Mouse (Mus musculus): ENCODE data around the gene Neurod4.
A peak's percentile ranks its signal among the peaks of the same experiment; 100 is the strongest.
"Not testable (repeated sequence)": the region's sequence is repeated elsewhere in the genome, so short reads cannot be mapped to it uniquely, and the experiment has no call there.

Gene Neurod4

DNA sequence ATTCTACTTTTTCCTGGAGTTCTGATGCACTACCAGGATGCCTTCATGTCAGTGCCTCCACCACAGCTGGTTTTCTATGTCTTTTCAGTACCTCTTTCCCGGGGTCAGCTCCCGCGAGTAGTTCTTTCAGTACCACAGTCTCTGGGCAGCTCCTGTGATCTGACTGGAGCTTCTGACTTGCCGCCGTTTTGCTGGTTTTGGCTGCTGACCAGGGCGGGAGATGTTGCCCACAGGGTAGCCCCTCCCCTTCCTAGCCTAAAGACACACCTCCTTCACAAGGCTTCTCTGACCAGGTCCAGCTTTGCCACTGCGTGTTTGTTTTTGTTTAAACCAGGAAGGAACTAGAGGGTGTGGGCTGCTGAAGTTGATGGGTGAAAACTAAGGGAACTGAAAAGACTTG is at the start of gene Neurod4:
Gene Neurod4, minus strand, starts transcription at position 175 of the 400 bp plus-strand sequence.
- DNase-seq (ENCODE audit: extremely low spot score, low read depth, low spot score), result peak; percentile 26

DNA sequence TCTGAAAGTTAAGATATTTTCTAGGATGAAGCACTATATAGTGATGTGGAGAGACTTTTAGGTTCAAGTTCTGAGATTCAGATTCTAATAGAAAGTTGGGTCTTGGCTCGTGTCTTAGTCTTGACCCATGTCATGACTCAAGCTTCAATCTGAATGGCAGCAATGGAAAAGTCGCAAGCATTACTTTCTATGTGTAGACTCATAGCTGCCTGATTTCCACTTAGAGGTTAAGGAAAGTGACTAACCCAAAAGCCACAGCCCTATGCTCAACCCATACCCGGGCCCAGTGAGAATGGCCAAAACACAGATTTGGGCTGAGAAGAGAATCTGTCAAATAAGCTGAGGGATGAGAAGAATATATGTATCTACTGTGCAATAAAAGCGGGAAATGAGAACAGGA is 44.2 kb upstream of the Neurod4 start:
- no peak for DNase-seq (ENCODE audit: extremely low spot score, low read depth, low spot score)

DNA sequence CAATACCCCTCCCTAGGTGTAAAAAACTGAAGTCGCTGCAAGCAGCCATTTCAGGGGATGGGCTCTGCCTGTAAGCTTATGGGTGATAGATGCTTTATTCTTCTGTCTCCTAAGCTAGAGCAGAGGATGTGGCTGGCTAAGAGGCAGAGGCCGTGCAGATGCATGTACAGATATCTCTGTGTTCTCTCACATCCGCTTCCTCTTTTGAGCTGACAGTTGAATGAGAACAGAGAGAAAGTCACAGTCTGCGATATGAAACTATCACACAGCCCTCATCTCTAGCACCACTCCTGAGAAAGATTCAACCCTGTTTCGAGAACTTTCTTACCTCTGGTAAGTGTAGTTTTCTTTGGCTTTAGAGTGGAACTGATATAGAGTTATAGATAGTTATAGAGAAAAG is 42.6 kb upstream of the Neurod4 start, which contains the start of gene Tespa1:
Gene Tespa1, plus strand, starts transcription at position 234 of the 400 bp plus-strand sequence.
- DNase-seq (ENCODE audit: extremely low spot score, low read depth, low spot score), result no peak

DNA sequence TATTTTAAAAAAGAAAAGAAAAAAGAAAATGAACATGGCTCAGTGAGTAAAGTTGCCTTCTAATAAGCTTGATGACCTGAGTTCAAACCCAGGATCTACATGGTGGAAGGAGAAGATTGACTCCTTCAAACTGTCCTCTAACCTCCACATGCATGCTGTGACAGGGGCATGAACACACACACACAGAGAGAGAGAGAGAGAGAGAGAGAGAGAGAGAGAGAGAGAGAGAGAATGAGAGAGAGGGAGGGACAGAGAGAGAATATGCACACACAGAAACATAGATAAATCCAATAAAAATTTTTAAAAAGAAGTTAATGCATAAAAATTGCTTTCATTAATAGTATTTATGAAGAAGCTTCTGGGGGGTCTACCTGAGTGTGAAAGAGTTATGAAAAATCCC is 42.0 kb upstream of the Neurod4 start:
- no peak for DNase-seq (ENCODE audit: extremely low spot score, low read depth, low spot score)

DNA sequence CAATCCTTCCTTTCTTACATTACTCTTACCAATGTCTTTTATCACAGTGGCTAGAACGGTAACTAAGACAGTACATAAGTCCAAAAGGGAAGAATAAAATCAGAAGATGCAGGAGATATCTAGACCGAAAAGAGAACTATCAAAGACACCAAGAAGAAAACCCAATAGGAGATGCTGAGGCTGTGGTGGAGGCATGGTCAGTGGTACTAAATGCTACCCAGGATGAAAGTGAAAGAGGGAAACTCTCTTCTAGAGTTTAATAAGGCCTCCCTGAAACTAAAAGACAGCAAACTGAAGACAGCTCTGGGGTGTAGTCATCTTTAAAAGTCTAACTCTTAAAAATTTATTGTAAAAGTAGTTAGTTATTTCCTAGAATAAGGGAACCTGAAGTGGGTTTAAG is 40.7 kb upstream of the Neurod4 start:
- no peak for DNase-seq (ENCODE audit: extremely low spot score, low read depth, low spot score)

DNA sequence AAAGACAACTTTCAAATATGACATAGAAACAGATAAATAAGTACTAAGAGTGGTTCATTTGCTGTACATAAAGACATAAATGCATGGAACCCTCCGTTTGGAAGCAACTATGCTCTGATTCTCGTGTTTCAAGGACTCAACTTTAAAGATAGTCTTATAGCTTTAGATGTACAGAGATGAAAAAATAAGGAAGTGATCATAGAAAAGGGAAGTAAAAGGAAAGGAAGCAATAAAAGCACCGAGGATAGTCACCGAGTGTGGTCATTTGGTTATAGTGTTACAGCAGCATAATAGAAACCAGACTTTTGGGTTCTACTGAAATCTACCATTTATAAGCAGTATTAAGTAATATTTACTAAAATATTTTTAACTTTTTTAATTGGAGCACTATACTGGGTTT is 38.7 kb upstream of the Neurod4 start:
- DNase-seq (ENCODE audit: extremely low spot score, low read depth, low spot score), result no peak

DNA sequence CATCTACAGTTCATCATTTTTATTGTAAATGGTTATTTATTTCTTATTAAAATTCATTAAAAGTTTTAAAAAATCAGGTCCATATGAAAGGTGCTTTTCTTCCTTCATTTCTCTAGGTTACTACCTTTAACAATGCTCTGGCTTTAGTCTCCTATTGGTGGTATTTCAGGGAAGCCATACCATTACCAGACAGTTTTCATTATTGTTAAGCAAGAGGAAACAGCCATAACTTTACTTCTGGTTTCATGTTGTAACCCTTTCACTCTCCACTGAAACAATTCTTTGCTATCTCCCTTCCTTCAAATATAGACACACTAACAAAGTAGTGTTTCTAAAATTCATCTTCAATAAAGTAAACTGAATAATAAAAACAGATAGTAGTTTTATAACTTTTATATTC is 35.8 kb upstream of the Neurod4 start:
- DNase-seq (ENCODE audit: extremely low spot score, low read depth, low spot score), result no peak

DNA sequence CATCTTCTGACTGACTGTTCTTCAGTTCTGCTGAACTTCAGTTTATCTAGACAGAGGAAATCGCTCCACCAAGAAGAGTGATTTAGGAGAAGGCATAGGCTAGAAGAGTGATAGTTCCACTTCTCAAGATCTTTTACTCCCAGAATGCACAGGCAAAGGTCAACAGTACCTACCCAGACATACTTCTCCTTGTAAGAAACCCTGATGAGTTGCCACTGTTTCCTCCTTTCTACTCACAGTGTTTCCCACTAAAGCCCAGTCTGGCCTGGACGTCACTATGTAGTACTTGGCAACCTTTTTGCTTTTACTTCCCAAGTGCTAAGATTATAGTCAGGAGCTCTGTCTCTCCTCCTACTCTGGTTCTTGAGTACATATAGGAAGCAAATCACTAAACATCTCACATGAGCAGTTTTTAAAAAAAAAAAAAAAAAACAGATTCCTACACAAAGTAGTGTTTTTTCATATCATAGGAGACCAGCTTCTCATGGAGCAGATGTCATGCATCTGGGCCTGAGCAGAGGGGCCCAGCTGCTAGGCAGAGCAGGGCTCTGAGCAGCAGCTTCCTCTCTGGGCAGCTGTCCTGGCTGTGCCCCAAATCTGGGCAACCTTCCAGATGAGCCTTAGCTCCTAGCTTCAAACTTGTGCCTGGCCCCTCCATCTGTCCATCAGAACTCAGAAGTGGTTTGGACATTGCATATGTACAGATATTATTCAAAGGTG is 34.2 kb upstream of the Neurod4 start:
- no peak for DNase-seq (ENCODE audit: extremely low spot score, low read depth, low spot score)

DNA sequence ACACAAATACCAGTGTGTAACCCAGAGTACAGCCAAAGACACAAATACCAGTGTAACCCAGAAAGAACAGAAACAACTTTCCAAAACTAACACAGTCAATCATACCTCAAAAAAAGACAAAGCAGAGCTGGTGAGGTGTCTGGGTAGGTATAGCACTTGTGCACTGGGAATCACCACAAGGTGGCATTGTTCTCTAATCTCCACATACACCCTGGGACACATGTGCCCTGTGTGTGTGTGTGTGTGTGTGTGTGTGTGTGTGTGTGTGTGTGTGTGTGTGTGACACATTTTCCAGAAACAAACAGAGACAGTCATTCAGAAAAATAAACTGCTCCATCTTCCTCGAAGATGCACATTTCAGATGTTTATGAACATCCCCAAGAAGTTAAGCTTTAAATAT is 33.5 kb upstream of the Neurod4 start:
- DNase-seq (ENCODE audit: extremely low spot score, low read depth, low spot score), result no peak

DNA sequence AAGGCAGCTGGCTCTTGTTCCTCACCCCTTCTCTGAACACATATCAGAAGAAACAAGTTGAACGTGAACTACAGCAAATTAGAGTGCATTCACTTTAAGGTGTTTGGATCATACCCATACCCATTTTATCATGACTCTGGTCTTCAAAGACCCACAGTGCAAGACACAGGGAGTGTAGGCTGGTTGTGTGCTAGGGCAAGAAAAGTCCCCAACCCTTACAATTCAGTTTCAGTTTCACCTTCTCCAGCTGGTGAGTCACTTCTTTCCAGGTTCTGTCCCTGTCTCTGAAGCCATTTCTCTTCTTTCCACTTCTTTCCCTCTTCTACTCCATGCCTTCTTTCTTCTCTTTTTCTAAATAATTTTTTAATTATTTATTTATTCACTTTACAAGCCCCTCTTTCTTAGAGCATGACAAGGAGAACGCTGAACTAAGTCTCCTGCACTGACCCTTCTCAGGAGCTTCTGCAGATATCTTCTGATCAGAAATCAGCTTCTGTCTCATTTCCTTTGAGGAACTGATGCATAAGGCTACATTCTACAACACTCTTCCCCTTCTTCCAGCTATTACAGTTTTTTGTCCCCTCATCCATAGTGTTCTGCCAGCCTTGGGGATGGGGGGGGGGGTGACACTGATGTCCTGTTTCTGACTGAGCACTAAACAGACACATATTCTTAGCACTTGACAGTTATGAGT is 31.6 kb upstream of the Neurod4 start:
- DNase-seq (ENCODE audit: extremely low spot score, low read depth, low spot score), result no peak

DNA sequence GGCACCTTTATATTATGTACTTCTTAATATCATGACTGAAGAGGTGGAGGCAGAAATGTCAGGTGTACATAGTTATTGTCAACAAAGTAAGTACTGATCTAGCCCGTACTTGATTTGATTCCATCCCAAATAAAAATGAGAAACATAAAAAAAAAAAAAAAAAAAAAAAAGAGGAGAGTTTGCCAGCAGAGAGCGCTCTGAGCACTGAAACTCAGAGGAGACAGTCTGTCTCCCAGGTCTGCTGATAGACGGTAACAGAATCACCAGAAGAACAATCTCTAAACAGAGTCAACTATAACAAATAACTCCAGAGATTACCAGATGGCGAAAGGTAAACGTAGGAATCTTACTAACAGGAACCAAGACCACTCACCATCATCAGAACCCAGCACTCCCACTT is 24.1 kb upstream of the Neurod4 start:
- not testable (repeated sequence) for DNase-seq (ENCODE audit: extremely low spot score, low read depth, low spot score)

DNA sequence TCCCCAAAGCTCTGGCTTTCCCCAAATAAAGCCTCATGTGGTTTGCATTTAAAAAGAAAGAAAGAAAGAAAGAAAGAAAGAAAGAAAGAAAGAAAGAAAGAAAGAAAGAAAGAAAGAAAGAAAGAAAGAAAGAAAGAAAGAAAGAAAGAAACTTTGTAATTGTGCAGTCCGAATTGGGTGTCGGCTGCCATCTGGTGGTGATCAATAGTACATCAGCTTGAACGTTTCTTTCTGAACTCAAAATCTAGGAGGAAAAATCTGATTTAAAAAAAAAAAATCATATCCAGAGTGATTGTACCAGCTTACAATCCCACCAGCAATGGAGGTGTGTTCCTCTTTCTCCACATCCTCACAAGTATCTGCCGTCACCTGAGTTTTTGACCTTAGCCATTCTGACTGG is 18.7 kb upstream of the Neurod4 start:
- DNase-seq (ENCODE audit: extremely low spot score, low read depth, low spot score), result not testable (repeated sequence)

DNA sequence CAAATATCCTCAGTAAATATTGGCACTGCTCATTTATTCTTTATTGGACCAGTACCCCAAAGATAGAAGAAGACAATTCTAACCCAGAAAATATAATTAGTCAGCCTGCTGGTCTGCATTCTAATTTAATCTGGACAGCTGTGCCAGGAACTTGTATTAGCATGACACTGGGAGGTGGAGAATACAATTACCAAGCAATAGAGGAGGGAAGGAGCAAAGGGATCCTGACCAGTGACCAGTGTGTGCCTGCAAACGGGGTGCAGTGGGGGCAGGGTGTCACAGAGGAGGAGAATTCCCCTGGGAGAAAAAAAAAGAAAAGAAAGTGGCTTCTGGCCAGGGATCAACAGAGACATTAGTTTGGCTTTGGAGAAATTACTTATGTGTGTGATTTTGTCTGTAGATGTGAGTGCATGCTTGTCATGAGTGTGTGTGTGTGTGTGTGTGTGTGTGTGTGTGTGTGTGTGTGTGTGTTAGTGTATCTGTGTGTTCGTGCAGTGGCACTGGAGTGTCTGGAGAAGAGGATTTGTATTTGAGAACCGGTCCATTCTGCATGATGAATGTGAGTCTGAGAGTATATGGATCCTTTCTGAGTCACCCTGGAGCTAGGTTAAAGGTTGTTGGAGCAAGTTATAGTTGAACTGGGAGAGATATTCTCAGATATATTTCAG is 13.8 kb upstream of the Neurod4 start:
- no peak for DNase-seq (ENCODE audit: extremely low spot score, low read depth, low spot score)

DNA sequence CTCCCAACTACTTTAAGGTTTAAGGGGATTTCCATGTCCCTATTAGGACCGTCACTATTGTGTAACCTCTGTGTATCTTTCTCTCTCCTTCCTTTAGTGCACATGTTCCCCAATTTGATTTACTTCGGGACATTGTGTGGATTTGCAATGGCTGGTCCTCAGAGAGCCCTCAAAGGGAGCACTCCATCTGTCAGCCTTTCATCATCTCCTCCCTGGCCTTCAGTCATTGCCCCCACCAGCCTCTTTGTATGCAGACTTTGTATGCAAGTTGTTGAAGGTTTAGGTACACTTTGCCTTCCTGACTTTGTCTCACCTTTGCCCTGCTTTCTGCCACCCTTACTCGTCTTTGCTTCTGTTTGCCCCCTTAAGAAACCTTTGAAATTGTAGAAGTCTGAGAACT is 8.0 kb upstream of the Neurod4 start:
- no peak for DNase-seq (ENCODE audit: extremely low spot score, low read depth, low spot score)

DNA sequence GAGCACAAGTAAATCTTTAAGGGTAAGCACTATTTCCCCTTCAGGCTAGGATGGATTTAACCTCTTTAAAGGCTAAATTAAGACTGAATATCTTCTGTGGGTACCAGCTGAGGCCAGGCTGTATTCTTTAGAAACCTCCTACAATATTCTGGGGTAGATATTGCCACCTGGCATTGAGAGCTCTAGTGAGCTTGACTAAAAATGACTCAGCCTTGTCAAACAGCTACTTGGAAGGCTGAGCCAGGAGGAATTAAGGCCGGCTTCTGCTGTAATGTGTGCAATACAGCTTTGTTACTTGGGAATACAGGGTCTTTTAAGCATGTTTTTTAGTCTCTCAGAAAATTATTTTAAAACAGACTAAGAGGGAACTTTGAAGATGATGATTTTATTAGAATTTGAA is 7.2 kb upstream of the Neurod4 start:
- no peak for DNase-seq (ENCODE audit: extremely low spot score, low read depth, low spot score)

DNA sequence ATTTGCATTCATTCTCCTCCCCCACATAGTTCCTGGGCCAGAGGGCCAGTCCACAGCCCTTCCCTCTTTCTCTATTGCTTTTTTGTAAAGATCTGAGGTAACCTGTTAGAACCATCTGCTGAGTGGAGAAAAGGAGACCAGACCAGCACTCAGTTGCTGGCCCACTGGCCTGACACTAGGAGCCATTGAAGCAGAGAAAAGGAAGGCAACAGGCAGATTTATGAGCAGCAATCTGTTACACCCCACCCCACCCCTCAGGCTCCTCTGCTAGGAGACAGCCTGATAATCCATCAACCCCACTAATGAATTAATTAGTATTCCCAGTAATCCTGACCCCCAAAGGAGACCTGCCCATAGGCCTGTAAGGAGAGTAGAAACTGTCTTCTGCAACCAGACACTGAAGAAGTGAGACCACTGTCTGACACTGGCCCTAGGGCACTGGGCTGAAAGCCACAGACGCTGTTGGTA is 2.0 kb upstream of the Neurod4 start:
- no peak for DNase-seq (ENCODE audit: extremely low spot score, low read depth, low spot score)

DNA sequence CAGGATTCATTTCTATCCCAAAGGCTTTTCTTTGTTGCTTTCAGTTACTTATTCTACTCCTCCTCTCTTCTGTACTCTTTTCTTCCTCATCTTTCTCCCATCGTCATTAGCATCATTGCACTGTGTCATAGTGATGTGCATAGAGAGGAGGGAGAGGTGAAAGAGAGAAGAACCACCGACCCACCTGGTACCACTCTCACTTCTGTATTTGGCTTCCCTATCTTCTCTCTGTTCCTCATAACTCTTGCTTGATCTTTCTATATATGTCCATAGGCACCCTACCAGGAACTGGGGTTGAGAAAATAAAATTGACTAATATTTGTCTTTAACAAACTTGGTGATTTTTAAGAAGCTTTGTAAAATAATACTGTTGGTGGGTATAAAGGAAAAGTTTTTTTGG is 3.5 kb downstream of the Neurod4 start:
- DNase-seq (ENCODE audit: extremely low spot score, low read depth, low spot score), result no peak

DNA sequence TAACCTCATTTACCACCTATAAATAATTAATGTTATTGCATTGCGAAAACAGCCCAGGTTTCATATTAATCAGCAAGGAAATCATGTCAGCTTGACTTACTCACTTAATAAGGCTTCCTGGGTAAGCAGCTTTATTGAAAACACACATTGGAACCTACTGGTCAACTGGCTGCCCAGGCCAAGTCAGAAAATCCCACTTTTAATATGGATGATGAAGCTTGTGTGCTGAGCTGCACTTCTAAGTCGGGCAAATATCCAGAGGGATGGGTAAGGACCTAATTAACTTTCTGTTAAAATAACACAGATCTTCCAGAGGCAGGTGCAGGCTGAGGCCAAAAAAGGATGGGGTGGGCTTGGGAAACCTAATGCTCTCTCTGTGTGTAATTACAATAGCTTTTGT is 4.3 kb downstream of the Neurod4 start:
- no peak for DNase-seq (ENCODE audit: extremely low spot score, low read depth, low spot score)

DNA sequence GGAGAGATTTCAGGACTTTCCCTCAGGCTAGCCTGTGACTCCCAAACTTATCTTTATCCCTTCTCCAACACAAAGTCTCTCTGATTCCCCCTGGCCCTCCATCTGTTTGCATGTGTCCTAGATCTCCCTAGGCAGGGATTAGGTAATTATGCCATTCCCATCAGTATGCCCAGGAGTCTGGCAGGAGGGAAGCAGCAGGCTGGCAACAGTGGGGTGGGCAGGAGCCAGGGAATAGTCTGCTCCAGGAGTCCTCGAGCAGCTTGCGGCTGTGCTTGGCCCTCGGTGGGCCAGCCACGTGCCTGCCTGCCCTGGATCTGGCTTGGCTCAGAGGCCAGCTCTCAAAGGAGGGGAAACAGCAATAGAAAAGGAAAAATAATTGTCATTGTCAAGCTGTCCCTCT is 16.8 kb downstream of the Neurod4 start:
- no peak for DNase-seq (ENCODE audit: extremely low spot score, low read depth, low spot score)

DNA sequence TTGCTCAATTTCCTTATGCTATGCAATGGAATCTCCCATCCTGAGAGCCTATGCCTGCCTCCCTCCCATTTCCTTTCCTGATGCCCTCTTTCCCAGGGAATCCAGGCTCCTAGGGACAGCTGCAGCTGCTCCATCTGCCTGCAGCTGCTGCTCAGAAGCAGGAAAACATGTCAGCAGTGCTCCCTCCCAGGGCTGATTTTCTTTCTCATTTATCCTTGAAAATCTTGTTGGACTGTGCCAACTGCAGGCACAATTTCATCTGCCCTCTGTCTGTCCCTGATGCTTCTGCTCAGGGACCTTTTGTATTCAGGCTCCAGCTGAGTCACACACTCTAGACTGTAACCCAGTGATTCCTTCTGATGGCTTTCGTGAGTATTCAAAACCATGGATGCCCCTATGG is 20.6 kb downstream of the Neurod4 start:
- DNase-seq (ENCODE audit: extremely low spot score, low read depth, low spot score), result no peak

DNA sequence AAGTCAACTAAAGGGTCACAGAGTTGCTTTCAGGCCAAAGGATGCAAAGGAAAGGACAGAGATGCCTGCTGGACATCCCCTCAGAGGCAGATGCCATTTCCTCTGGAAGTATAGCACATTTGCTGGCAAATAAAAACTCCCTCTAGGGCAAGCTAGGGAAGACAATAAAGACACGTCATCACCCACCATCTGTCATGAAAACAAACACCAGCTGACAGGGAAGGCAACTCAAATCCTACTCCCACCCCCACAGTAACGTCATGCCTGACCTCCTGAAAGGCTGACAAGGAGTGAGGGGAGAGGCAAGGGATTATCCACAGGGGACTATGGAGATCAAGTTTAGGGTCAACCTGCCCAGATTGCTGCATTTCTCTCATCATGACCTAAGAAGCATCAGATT is 35.8 kb downstream of the Neurod4 start:
- no peak for DNase-seq (ENCODE audit: extremely low spot score, low read depth, low spot score)
